Mouse (Mus musculus) limb, embryonic 15.5 days (tissue): ENCODE results near the gene Nfia. TPM values are rescaled to one million over a fixed set of nuclear protein-coding genes. Genes with fewer than 3 reads are reported as not detected.

Experiments used
- ATAC-seq: fragments of 200-750 bp; cut with Nextera tagmentation; 2 replicates; pipeline ENCODE4 v1.8.0; 2017; ENCODE audit warnings: low read depth, moderate TSS enrichment; ENCODE audit not compliant: insufficient number of reproducible peaks, low FRiP score, low TSS enrichment
- H3K27ac ChIP-seq: fragments of 300-500 bp; sonication (generic); 2 replicates; pipeline ENCODE4 v1.5.1; 2015; ENCODE audit warnings: moderate library complexity, mild to moderate bottlenecking, inconsistent platforms
- H3K27me3 ChIP-seq: fragments of 300-500 bp; sonication (generic); 2 replicates; pipeline ENCODE4 v1.6.1; 2015; ENCODE audit warnings: inconsistent platforms
- H3K36me3 ChIP-seq: fragments of 300-500 bp; sonication (generic); 2 replicates; pipeline ENCODE4 v1.6.1; 2015; ENCODE audit warnings: inconsistent platforms
- H3K4me1 ChIP-seq: fragments of 300-500 bp; sonication (generic); 2 replicates; pipeline ENCODE4 v1.6.1; 2015; ENCODE audit warnings: inconsistent platforms
- H3K4me2 ChIP-seq: fragments of 300-500 bp; sonication (generic); 2 replicates; pipeline ENCODE4 v1.6.1; 2015; ENCODE audit warnings: mild to moderate bottlenecking, inconsistent platforms
- H3K4me3 ChIP-seq: fragments of 300-500 bp; sonication (generic); 2 replicates; pipeline ENCODE4 v1.5.1; 2015; ENCODE audit warnings: mild to moderate bottlenecking, inconsistent platforms
- H3K9ac ChIP-seq: fragments of 300-500 bp; sonication (generic); 2 replicates; pipeline ENCODE4 v1.6.1; 2015; ENCODE audit warnings: inconsistent platforms
- H3K9me3 ChIP-seq: fragments of 300-500 bp; sonication (generic); 2 replicates; pipeline ENCODE4 v1.6.1; 2016; ENCODE audit warnings: inconsistent platforms
- WGBS: fragments of 180-500 bp; shearing (Covaris S2); methylation state at CpG from one replicate; pipeline ENCODE4 v1.1.7; 2015; 5-methylcytosine and 5-hydroxymethylcytosine counted together
- polyA plus RNA-seq: library from polyadenylated mRNA; unstranded; fragments of >200 nt; fragmentation: Nextera tagmentation; extraction: Ambion mirVana; gene quantifications from 2 replicates; pipeline ENCODE4 v1.2.1, GENCODE M21; 2015

The Nfia gene
- polyA plus RNA-seq, 1 experiment from 2014 or later, result 64.9 TPM

DNA sequence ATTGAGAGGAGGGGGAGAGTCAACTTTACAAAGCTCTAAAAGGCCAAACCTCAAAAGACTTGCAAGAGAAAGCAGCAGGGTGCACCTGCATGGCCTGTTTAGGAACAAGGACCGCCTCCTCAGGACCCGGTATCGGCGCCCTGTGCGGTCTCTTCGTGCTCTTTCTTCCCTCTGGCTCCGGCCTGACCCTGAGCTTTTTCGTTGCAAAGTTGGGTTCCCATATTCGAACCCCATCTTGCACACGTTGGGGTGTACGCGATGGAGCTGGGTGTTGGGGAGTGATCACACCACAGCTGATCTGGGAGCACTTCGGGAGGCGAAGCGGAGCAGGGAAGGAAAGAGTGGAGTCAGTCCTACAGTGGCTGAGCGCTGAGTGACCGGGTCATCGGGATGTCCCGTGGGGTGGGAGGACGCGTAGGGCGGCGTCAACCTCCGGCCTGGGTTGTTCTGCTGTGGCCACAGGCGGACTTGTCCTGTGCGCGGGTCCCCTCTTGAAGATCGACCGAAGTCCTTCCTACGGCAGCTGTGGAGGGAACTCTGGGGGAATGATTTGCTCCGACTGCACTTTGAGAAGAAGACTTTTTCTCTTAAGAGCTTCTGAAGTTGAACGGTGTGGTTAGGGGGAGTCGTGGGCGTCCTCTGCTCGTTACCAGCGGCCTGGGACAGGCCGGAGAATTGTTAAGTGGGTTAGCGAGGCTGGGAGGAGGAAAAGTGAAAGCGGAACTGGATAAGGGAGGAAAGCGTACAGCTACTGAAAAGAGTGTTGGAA is 20.9 kb upstream of the Nfia start:
- Histone ChIP-seq H3K27me3 (no peaks in the 10 kb centered on the region), H3K4me1 (peaks cover 30% of the 10 kb centered on the region), H3K9me3 (no peaks in the 10 kb centered on the region), H3K4me2 (peak overlapping the region; percentile 89), H3K4me3 (peak overlapping the region; percentile 45), H3K36me3 (no peaks in the 10 kb centered on the region), H3K9ac (peak overlapping the region; percentile 50), H3K27ac (peak overlapping the region; percentile 83)
- 1% methylated on average over 40 of the region's 40 CpGs for WGBS
- ATAC-seq, result peak; percentile 22

DNA sequence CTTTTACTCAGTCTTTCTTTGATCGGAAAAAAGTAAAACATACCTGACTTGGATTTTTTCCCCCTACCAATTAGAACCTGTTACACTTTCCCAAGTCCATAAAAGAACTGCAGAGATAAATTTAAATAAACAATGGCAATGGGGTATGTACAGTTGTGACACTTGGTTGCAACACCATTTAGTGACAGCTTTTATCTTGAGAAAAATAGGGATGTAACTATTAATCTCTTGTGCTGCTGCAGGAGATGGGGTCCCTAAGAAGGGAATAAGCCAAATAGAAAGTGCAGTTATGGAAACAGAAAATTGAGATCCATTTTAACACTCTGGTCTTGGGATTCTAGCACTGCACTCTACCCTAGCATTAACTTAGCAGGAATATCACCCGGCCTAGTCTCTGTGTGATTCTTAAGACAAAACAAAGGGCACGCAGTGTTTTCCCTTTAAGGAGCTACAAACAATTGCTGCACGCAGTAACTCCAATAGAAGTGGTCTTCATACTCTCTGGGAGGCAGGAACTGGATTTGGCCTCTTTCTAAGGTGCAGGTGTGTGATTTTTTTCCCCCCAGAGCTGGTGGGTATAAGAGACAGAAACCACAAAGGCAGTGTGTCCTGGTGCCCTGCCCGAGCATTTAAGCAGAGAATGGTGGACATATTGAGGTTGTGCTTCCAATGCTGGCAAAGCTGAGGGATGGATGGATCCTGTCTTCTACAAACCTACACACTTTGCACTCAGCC is 20.1 kb upstream of the Nfia start:
- H3K9me3 ChIP-seq, result no peaks in the 10 kb centered on the region
- peaks cover 33% of the 10 kb centered on the region for H3K4me1 ChIP-seq
- no peaks in the 10 kb centered on the region for H3K36me3 ChIP-seq
- no peak for ATAC-seq
- H3K27me3 ChIP-seq, result no peaks in the 10 kb centered on the region
- H3K4me3 ChIP-seq, result peak overlapping the region; percentile 45
- H3K4me2 ChIP-seq, result peak overlapping the region; percentile 89
- no peak overlapping the region for H3K9ac ChIP-seq
- 49% methylated on average over 5 of the region's 5 CpGs for WGBS
- peak overlapping the region; percentile 83 for H3K27ac ChIP-seq

DNA sequence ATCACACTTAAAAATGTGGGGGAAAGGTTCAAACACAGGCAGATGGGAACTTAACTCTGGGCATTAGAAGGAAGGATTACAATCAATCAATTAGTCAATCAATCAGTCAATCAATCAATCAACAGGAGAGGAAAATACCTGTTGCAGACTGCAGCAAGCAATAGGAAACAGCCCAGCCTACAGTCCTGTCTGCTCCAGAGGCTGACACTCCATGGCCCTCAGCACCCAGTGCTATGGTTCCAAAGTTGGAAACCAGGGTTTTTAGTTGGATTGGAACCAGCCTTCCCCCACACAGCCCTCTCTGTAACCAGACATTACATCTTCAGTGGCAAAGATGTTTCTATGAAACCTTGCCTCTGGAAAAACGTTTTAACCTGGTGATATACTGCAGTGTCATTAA is 19.0 kb upstream of the Nfia start:
- Histone ChIP-seq H3K27ac (0 out of 2 replicates have a peak overlapping the region, but pooled peaks have one; percentile 8), H3K9ac (no peak overlapping the region), H3K27me3 (no peaks in the 10 kb centered on the region), H3K9me3 (no peaks in the 10 kb centered on the region), H3K36me3 (no peaks in the 10 kb centered on the region), H3K4me1 (peaks cover 35% of the 10 kb centered on the region), H3K4me3 (no peak overlapping the region), H3K4me2 (no peak overlapping the region)
- no peak for ATAC-seq
- 25% methylated on average over 1 of the region's 1 CpGs for WGBS

DNA sequence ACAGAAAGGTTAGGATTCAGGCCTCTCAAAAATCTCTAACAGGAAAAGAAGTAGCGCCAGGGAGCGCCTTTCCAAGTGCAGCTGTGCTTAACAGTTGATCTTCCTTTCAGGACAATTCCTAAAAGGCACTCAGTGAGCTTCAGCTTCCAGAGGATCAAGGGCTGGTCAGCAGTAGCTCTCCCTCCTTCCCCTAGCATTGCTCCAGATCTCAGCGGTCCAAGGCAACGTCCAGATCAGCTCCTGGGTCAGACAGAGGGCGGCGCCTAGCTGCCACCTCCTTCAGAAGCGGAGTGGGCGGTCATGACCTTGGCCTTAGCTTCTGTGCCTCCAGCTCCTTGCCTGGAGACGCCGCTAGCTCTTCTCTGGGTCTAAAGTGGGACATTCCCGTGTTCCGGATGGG is 18.3 kb upstream of the Nfia start:
- Histone ChIP-seq H3K4me2 (no peak overlapping the region), H3K4me1 (peaks cover 39% of the 10 kb centered on the region), H3K36me3 (no peaks in the 10 kb centered on the region), H3K4me3 (no peak overlapping the region), H3K27ac (0 out of 2 replicates have a peak overlapping the region, but pooled peaks have one; percentile 8), H3K9me3 (no peaks in the 10 kb centered on the region), H3K9ac (no peak overlapping the region), H3K27me3 (no peaks in the 10 kb centered on the region)
- no peak for ATAC-seq
- 48% methylated on average over 12 of the region's 12 CpGs for WGBS

DNA sequence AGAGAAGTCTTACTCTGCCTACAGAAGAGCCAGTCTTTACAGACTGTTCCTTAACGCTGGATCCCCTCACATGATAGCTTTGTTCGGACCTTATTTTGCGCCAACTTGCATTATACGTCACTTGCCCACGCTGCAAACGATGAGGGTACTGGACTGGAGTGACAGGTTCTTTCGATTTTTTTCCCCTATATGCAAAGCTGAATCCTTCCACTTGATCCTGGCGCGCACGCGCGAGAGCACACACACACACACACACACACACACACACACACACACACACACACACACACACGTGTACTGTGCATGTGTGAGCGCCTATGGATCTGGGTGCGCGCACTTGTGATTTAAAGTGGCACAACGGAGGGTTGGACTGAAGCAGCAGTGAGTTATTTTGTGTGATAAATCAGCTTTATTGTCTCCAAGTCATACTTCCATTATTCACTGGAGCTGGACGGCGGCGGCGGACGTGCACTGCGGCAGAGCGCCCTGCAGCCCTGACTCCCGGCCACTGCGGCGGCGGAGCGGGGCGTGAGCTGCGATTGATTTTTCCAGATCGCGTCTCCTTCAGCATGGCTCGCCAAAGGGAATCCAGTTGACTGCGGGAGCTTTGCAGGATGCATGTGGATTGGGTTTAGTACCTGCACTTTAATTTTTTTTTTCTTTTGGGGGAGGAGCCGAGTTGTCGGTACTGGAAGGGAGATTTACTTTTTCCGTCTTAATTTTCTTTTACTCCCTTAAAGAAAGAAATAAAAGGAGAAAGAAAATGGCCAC is 15.1 kb upstream of the Nfia start:
- WGBS, result under 1% methylated on average over 38 of the region's 38 CpGs
- Histone ChIP-seq H3K9ac (peak overlapping the region; percentile 54), H3K36me3 (no peaks in the 10 kb centered on the region), H3K4me3 (peak overlapping the region; percentile 55), H3K9me3 (no peaks in the 10 kb centered on the region), H3K27me3 (no peaks in the 10 kb centered on the region), H3K4me1 (peaks cover 26% of the 10 kb centered on the region), H3K4me2 (peak overlapping the region; percentile 62), H3K27ac (peak overlapping the region; percentile 93)
- ATAC-seq, result peak; percentile 71; the same call in 1 of the 2 replicates

DNA sequence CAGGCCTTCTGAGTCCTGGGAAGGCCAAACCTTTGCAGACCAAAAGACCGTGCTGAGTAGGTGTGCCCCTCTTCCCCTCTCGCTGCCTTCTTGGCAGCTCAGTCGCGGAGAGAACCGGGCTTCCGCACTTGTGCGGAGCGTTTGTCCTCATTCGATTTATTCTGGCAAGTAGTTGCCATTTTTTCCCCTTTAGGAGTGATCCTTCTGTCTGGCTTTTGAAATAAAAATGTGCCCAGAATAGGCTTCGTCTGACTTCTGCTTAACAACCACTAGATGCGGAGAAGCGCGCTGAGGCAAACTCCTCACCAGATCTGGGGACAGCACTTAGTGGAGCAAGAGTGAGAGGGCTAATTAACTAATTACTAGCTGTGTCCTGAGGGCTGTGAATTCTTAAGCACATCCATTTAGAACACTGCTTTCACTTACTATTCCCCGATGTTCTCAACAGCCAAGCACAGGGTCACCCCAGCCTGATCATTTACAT is 14.5 kb upstream of the Nfia start:
- Histone ChIP-seq H3K27me3 (no peaks in the 10 kb centered on the region), H3K9ac (peak overlapping the region; percentile 54), H3K4me2 (peak overlapping the region; percentile 62), H3K9me3 (no peaks in the 10 kb centered on the region), H3K36me3 (no peaks in the 10 kb centered on the region), H3K4me1 (peaks cover 23% of the 10 kb centered on the region), H3K27ac (peak overlapping the region; percentile 93), H3K4me3 (peak overlapping the region; percentile 55)
- no peak for ATAC-seq
- WGBS, result under 1% methylated on average over 14 of the region's 14 CpGs

DNA sequence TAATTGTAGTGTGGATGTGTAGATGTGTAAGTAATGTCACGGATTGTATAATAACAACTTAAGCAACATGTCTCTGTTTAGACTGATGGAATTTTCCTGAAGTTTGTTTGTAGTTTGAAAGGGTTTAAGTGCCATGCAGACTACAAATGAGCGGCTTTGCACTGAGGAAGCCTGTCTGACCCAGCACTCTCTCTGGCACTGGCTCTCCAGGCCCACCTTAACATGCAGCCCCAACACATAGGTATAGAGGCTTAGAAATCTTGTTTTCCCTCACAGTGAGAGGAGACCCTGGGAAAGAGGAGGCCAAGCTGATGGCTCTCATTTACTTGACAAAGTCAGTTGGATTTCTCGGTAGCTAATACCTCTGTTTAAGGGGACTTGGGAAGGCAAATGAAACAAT is 13.9 kb upstream of the Nfia start:
- WGBS, result 61% methylated on average over 3 of the region's 3 CpGs
- no peak for ATAC-seq

DNA sequence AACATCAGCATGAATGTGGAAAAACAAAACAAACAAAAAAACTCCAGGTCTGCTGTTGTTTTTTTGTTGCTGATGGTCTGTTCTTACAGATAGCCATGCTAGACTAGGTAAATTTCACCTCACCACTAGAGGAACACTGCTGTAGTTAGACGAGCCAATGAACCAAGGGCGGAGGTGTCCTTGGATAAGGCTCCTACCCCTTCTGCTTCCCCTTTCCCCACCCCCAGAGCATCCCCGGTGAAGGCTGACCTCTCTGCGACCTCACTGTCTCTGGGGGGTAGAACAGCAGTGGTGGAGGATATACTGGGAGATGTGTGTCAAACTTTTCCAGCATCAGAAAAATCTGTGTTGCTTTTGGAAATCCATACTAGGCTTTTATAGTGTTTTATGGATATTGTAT is 7.9 kb upstream of the Nfia start:
- H3K4me1 ChIP-seq, result no peaks in the 10 kb centered on the region
- no peaks in the 10 kb centered on the region for H3K27me3 ChIP-seq
- 33% methylated on average over 4 of the region's 4 CpGs for WGBS
- H3K9me3 ChIP-seq, result no peaks in the 10 kb centered on the region
- no peak overlapping the region for H3K4me3 ChIP-seq
- H3K36me3 ChIP-seq, result no peaks in the 10 kb centered on the region
- H3K9ac ChIP-seq, result no peak overlapping the region
- no peak for ATAC-seq
- H3K27ac ChIP-seq, result no peak overlapping the region
- no peak overlapping the region for H3K4me2 ChIP-seq

More for the DNA sequence above, 13.9 kb upstream of the Nfia start:
- H3K4me3 ChIP-seq, result peak overlapping the region; percentile 55
- H3K4me1 ChIP-seq, result peaks cover 23% of the 10 kb centered on the region
- peak overlapping the region; percentile 93 for H3K27ac ChIP-seq
- H3K9me3 ChIP-seq, result no peaks in the 10 kb centered on the region
- H3K4me2 ChIP-seq, result peak overlapping the region; percentile 62
- no peak overlapping the region for H3K9ac ChIP-seq
- no peaks in the 10 kb centered on the region for H3K36me3 ChIP-seq
- H3K27me3 ChIP-seq, result no peaks in the 10 kb centered on the region

DNA sequence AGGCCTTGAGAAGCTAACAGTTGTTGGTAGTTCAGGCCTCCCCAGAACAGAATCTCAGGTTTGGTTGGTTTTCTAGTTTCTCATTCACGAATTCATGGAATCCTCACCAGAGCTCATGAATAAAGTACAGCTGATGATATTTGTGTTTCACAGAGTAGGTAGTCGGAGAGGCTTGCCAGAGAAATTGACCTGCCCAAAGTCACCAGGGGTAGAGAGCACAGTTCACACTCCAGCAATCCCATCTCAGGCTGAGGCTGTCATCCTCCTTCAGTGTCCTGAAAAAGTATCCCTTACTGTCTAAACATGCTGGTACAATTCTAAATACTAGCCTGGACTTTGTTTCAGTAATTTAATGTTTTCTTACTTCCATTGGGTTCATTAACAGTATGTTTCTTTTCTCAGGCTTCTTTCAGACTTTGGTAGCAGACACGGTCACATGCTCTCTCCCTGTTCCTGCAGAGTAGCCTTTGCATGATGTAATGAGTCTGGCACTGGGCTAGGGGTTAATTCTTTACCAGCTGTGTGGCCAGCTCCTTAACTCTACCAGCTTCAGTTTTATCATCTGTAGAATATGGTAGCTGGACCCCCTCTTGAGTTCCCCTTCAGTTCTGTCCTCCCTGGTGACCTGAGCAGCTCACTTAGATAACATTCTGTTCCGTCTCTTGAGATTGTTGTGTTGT is 7.1 kb upstream of the Nfia start:
- H3K4me3 ChIP-seq, result no peak overlapping the region
- no peak overlapping the region for H3K4me2 ChIP-seq
- H3K9ac ChIP-seq, result no peak overlapping the region
- 72% methylated on average over 4 of the region's 4 CpGs for WGBS
- H3K36me3 ChIP-seq, result no peaks in the 10 kb centered on the region
- no peaks in the 10 kb centered on the region for H3K9me3 ChIP-seq
- H3K27me3 ChIP-seq, result no peaks in the 10 kb centered on the region
- H3K4me1 ChIP-seq, result no peaks in the 10 kb centered on the region
- no peak overlapping the region for H3K27ac ChIP-seq
- no peak for ATAC-seq

DNA sequence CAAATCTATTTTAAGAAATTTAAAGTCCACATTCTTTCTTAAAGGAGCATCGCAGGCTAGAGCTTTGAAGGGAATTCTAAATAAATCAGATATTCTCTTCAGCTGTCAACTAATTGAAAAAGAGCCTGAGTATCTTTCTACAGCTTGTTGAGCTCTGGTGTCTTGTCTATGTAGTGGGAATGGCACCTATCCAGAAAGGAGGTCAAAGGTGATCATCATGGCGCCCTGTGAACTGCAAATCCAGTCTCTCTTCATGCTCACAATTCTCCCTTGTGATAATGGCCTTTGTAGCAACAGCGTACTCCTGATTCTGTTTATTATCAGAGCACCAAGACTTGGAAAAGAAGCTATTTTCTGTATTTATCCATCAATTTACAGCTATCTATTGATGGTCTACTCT is 6.4 kb upstream of the Nfia start:
- no peak overlapping the region for H3K9ac ChIP-seq
- H3K4me3 ChIP-seq, result no peak overlapping the region
- H3K4me1 ChIP-seq, result no peaks in the 10 kb centered on the region
- H3K27me3 ChIP-seq, result no peaks in the 10 kb centered on the region
- no peak overlapping the region for H3K4me2 ChIP-seq
- ATAC-seq, result no peak
- 87% methylated on average over 3 of the region's 3 CpGs for WGBS
- H3K9me3 ChIP-seq, result no peaks in the 10 kb centered on the region
- no peak overlapping the region for H3K27ac ChIP-seq
- H3K36me3 ChIP-seq, result no peaks in the 10 kb centered on the region

DNA sequence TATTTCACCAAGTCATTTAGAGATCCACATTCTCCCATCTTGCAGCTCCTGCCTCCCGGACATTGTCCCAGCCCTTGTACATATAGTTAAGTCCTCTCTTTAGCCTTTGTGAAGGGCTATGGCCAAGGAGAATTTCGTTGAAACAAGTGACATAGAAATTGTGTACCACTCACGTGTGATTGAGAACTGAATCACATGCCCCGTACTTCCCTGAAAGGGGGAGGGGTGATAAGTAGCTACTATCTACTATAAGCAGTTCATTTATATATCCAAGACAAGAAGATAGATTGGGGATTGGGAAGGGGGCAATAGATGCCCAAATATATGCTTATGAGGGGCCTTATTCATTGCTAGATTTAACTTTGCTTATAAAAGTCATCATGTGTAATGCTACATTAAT is 5.5 kb upstream of the Nfia start:
- WGBS, result 73% methylated on average over 4 of the region's 4 CpGs
- H3K36me3 ChIP-seq, result no peaks in the 10 kb centered on the region
- H3K27ac ChIP-seq, result no peak overlapping the region
- H3K4me3 ChIP-seq, result no peak overlapping the region
- no peaks in the 10 kb centered on the region for H3K9me3 ChIP-seq
- no peak overlapping the region for H3K9ac ChIP-seq
- ATAC-seq, result no peak
- no peak overlapping the region for H3K4me2 ChIP-seq
- no peaks in the 10 kb centered on the region for H3K27me3 ChIP-seq
- peaks cover 4% of the 10 kb centered on the region; the same call in 1 of the 2 replicates for H3K4me1 ChIP-seq
